Mouse (Mus musculus): Measurements from ENCODE around the gene Iqcc. TPM values are rescaled to one million over a fixed set of nuclear protein-coding genes. Genes with fewer than 3 reads are reported as not detected.

The Iqcc gene
- polyA plus RNA-seq (2012; fragmentation: generic; extraction: Trizol): 10 to 100 TPM in 1 of 2 experiments, 1 to 10 TPM in 1; 6.8 to 27.3 TPM

DNA sequence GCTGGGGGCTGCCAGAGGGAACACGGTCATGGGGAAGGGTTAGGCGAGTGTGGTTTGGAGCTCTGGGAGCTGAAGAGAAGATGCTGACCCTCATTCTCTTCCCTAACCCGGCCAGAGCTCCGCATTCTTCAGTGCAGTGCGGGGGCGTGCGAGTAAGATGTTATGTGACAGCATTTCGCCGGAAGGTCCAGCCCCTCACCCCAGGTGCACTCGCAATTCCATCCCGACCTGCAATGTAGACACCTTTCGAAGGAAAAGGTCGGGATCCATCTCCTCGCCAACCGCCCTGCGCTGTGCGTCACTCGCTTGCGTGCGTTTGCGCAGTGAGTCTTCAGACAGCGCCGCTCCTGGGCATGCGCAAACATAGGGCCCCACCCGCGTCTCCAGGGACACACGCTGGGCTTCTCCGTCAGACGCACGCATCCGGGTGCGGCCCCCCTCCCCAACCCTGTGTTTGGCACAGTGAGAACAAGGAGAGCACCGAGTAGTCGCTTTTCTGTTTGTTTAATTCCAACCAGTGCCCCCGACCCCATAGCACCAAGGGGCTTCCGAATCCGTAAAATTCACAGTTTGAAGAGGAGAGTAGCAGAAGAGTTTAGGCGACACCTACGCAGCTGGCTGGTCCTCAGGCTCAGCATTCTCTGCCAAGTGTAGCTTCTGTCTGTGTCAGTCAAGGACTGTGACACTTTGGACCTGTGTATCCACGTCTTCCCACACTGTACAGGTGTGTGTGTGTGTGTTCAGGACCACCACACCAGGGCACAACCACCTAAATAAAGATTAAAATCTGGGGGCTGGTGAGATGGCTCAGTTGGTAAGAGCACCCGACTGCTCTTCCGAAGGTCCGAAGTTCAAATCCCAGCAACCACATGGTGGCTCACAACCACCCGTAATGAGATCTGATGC, at the start of gene Iqcc:
Gene Iqcc, minus strand, starts transcription at position 314 of the 906 bp plus-strand sequence.

GRCm38 (mm10) chr4:129640638-129641467, 22.0 kb upstream of the Iqcc start, which contains the start of gene Txlna:
Gene Txlna, minus strand, starts transcription at chr4:129641065.

DNA sequence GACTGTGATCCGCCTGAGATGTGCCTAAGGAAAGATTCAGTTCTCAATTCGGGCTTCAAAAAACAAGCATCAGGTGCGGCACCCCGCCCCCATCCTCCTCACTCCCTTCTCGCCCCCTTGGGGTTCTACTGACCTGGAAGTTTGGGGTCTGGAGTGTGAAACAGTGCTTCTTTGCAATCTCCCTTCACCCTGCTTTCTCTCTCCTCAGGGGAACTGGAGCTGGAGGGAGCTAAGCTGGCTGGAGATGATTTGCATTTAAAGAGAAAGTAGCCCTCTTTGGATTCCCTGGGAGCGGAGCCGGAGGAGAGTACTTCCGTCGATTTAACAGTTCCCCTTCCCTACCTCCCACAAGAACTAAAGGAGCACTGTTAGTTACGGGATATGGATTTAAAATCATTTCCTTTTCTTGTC, 4.8 kb upstream of the Iqcc start, which contains the start of gene Ccdc28b:
Gene Ccdc28b, minus strand, starts transcription at position 267 of the 411 bp plus-strand sequence.

DNA sequence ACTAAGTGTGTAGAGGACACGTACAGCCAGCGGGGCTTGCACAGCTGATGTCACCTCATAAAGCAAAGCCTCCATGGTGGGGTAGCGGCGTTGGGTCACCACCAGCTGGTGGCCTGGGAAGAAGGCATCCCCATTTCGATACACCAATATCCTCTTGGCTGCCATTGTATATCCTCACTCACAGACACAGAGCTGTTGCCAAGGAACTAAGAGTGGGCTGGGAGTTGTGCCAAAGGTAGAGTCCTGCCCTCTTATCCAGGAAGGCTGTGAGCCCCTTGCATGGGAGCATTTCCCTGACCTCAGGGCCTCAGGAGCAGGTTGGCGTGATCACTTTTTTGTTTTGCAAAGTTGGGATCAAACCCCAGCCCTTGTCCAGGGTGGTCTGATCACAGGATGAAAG, 4.8 kb downstream of the Iqcc start, which contains the start of gene Dcdc2b:
Gene Dcdc2b, minus strand, starts transcription at position 165 of the 400 bp plus-strand sequence.

DNA sequence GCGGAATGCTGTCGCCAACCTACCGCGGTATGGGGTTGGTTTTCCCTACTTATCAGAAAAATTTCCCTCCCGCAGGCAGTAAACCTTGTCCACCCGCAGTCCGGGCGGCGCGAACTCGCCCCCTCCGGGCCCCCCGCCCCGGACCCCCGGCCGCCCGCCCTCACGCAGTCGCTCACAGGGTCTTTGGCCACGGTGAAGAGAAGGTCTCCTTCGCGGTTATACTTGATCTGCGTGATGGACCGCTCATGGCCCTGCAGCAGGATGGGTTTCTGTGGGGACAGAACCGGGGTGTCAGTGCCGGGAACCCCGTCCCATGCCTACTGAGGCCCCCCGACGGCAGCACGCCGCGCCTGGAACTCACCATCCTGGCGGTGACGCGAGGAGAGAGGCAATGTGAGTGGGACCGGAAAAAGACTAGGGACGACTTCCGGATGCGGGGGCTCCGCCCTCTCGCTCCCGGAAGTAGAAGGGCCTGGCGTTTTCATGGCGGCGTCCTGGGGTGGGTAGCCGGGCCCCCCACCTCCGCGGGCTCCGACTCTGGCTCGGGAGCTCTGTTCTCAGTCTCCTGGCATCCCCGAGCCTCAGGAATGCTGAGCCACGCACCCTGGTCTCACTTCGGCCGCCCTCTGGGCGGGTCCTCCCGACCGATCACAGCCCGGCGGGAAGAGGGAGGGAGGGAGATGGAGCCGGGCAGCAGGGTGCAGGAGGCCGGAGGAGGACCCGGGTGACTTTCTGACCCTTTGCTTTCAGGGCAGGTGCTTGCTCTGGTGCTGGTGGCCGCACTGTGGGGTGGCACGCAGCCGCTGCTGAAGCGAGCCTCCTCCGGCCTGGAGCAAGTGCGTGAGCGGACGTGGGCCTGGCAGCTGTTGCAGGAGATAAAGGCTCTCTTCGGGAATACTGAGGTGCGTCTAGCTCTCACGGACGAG, 18.4 kb downstream of the Iqcc start, which contains the start of the genes Eif3i and Tmem234:
Gene Eif3i, minus strand, starts transcription at position 416 of the 926 bp plus-strand sequence.
Gene Tmem234, plus strand, starts transcription at position 436 of the 926 bp plus-strand sequence.

DNA sequence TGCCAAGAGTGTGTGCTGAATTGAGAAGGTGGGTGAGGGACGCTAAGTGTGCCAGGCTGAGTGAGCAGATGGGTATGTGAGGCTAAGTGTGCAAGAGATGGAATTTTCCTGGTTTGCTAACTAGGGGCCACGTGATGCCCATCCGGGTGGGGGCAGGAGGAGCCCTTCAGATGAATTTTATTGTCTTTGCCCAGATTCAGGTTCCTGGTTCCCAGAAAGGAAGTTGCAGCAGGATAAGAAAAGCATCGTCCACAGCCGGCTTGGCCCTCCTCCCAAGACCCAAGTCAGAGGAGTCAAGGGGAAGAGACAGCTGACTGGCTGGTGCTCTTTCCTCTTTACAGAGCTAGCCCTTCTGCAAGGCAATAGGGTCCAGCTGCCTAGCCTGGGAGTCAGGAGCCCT, 40.4 kb downstream of the Iqcc start, which contains the start of gene Fam167b:
Gene Fam167b, minus strand, starts transcription at position 84 of the 400 bp plus-strand sequence.

DNA sequence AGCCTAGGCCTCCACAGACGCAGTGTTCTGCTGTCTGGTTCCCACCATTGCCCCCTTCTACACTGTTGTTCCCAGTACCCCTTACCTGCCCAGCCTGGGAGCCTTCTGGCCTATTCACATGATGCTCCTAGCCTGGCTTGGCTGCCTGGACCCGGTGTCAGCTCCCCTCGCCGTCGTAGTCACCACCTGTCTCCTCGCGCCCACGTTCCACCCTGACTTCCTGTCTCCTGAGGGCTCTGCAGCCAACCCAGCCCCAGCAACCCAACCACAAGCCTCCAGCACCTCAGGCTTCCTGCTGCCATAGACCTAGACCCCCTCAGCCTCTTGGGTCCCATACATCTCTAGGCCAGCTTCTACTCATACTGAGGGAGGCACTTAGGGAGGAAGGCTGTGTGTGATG, 45.5 kb downstream of the Iqcc start, which contains the start of gene Lck:
Gene Lck, minus strand, starts transcription at position 212 of the 400 bp plus-strand sequence.

Other genes with a start within 250 kb of the Iqcc start
- gene Zbtb8a, start 241.0 kb downstream of the Iqcc start, polyA plus RNA-seq (2012; fragmentation: generic; extraction: Trizol): 1 to 10 TPM; 1.4 to 8.8 TPM
- under 1 TPM in 1 of 2 experiments, not detected in 1; 0.01 TPM for gene Zbtb8b, start 178.2 kb downstream of the Iqcc start, polyA plus RNA-seq (2012; fragmentation: generic; extraction: Trizol)
- 10 to 100 TPM in 1 of 2 experiments, 1 to 10 TPM in 1; 2.2 to 20.7 TPM for gene Bsdc1, start 157.5 kb downstream of the Iqcc start, polyA plus RNA-seq (2012; fragmentation: generic; extraction: Trizol)
- gene Tssk3, start 128.1 kb downstream of the Iqcc start, polyA plus RNA-seq (2012; fragmentation: generic; extraction: Trizol): not detected
- under 1 TPM in 1 of 2 experiments, not detected in 1; 0.09 TPM for gene Fam229a, start 127.9 kb downstream of the Iqcc start, polyA plus RNA-seq (2012; fragmentation: generic; extraction: Trizol)
- 100 to 1,000 TPM in 1 of 2 experiments, 10 to 100 TPM in 1; 57.5 to 148 TPM for gene Marcksl1, start 105.5 kb downstream of the Iqcc start, polyA plus RNA-seq (2012; fragmentation: generic; extraction: Trizol)
- 10 to 100 TPM; 10.4 to 97.9 TPM for gene Hdac1, start 76.4 kb downstream of the Iqcc start, polyA plus RNA-seq (2012; fragmentation: generic; extraction: Trizol)
- under 1 TPM; 0.12 to 0.33 TPM for gene Lck, start 45.5 kb downstream of the Iqcc start, polyA plus RNA-seq (2012; fragmentation: generic; extraction: Trizol)
- gene Fam167b, start 40.5 kb downstream of the Iqcc start, polyA plus RNA-seq (2012; fragmentation: generic; extraction: Trizol): under 1 TPM in 1 of 2 experiments, not detected in 1; 0.12 TPM
- 100 to 1,000 TPM; 267 to 601 TPM for gene Eif3i, start 18.5 kb downstream of the Iqcc start, polyA plus RNA-seq (2012; fragmentation: generic; extraction: Trizol)
- gene Tmem234, start 18.4 kb downstream of the Iqcc start, polyA plus RNA-seq (2012; fragmentation: generic; extraction: Trizol): 100 to 1,000 TPM; 192 to 203 TPM
- under 1 TPM; 0.27 to 0.48 TPM for gene Dcdc2b, start 4.8 kb downstream of the Iqcc start, polyA plus RNA-seq (2012; fragmentation: generic; extraction: Trizol)
- 10 to 100 TPM in 1 of 2 experiments, 1 to 10 TPM in 1; 8.4 to 46.3 TPM for gene Ccdc28b, start 4.8 kb upstream of the Iqcc start, polyA plus RNA-seq (2012; fragmentation: generic; extraction: Trizol)
- gene Txlna, start 22.0 kb upstream of the Iqcc start, polyA plus RNA-seq (2012; fragmentation: generic; extraction: Trizol): 10 to 100 TPM in 1 of 2 experiments, 1 to 10 TPM in 1; 9.4 to 25.1 TPM
- 10 to 100 TPM in 1 of 2 experiments, 1 to 10 TPM in 1; 5.5 to 16.3 TPM for gene Kpna6, start 53.7 kb upstream of the Iqcc start, polyA plus RNA-seq (2012; fragmentation: generic; extraction: Trizol)
- gene Tmem39b, start 77.7 kb upstream of the Iqcc start, polyA plus RNA-seq (2012; fragmentation: generic; extraction: Trizol): 10 to 100 TPM; 12.8 to 14.4 TPM
- gene Khdrbs1, start 123.2 kb upstream of the Iqcc start, polyA plus RNA-seq (2012; fragmentation: generic; extraction: Trizol): 10 to 100 TPM; 10.8 to 54.5 TPM
- gene Ptp4a2, start 192.1 kb upstream of the Iqcc start, polyA plus RNA-seq (2012; fragmentation: generic; extraction: Trizol): 10 to 100 TPM; 11.6 to 54.7 TPM

Measured in C3H10T1/2 (cell line).